In the genomic region with DNA sequence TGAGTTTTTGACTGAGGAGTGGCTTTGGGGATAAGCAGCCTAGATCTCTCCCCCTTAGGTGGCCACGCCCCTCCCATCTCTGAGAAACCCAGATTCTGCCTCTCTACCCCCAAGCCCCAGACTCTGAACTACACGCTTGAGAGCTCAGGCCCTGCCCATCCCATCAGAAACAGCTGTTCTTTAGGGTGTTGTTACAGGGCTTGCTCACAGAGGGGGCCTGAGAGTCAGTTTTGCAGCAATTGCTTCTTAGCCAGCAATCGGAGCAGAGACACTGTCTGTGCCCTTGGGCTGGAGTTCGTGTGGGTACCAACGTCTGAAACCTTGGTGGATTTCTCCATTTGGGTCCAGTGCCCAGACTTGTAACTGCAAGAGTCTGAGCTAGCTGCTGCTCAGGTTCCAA, we compare ENCODE assay signal across 9 mouse cellular contexts. TPM values are rescaled to one million over a fixed set of nuclear protein-coding genes. Genes with fewer than 3 reads are reported as not detected.
DNase-seq lines count a peak whose midpoint lies in the region; ATAC-seq and TF ChIP-seq lines count a peak whose summit lies in the region.
"Had no signal": no experiment of that assay in that cellular context is flagged by ENCODE, and none has a peak within 500 bp of the region (broad histone marks: within the 10 kb centered on the region; RNA-seq: fewer than 3 reads in every experiment).

No protein-coding gene starts in this region.

- DNase-seq in kidney, adult 18-20 months: peak; percentile 10
- DNase-seq in kidney, adult 11 months: no peak
- DNase-seq in embryo, embryonic 9.5 days (ENCODE audit: extremely low spot score): peak; percentile 83
- DNase-seq in heart, embryonic 10.5 days (ENCODE audit: low spot score): no peak
- peak; percentile 10 for DNase-seq in lung, adult 2 months
- DNase-seq in thymus, postnatal 4 days: peak; percentile 56

- ATAC-seq in kidney, embryonic 16.5 days (ENCODE audit: low FRiP score, low TSS enrichment): peak; percentile 64; the same call in 1 of the 2 replicates

- 3% methylated on average over 5 of the region's 5 CpGs for WGBS in heart, embryonic 10.5 days
- under 1% methylated on average over 5 of the region's 5 CpGs for WGBS in kidney, embryonic 16.5 days
- WGBS in lung, adult 2 months: 5% methylated on average over 5 of the region's 5 CpGs
- WGBS in olfactory bulb, adult 2 months: 9% methylated on average over 5 of the region's 5 CpGs

- peaks cover 55% of the 10 kb centered on the region for H3K27me3 ChIP-seq in heart, embryonic 10.5 days (ENCODE audit: insufficient read depth, poor library complexity, severe bottlenecking)
- peaks cover 42% of the 10 kb centered on the region for H3K27me3 ChIP-seq in kidney, embryonic 16.5 days (ENCODE audit: insufficient read depth, low read length)

- no peak overlapping the region for H3K4me3 ChIP-seq in heart, embryonic 10.5 days
- no peak overlapping the region for H3K4me3 ChIP-seq in kidney, embryonic 16.5 days (ENCODE audit: low read length)
- no peak overlapping the region for H3K4me3 ChIP-seq in lung, adult 2 months (replicated peaks; ENCODE audit: extremely low read depth, low read depth, low read length)
- no peak overlapping the region for H3K4me3 ChIP-seq in olfactory bulb, adult 2 months (ENCODE audit: insufficient read depth, low read depth, low read length)

- H3K9me3 ChIP-seq in heart, embryonic 10.5 days: no peaks in the 10 kb centered on the region
- H3K9me3 ChIP-seq in kidney, embryonic 16.5 days (ENCODE audit: low read length): no peaks in the 10 kb centered on the region

- TF ChIP-seq CTCF in lung, adult 2 months (IDR thresholded peaks at IDR 0.05; ENCODE audit: insufficient read depth, low read length): peak; percentile 41; the same call in 1 of the 2 replicates
- TF ChIP-seq CTCF in olfactory bulb, adult 2 months (IDR thresholded peaks at IDR 0.05; ENCODE audit: insufficient read depth, low read depth, low read length): peak; percentile 29; the same call in 1 of the 2 replicates

- H3K4me2 ChIP-seq in kidney, embryonic 16.5 days (replicated peaks; ENCODE audit: low read depth, low read length): 0 out of 2 replicates have a peak overlapping the region, but pooled peaks have one; percentile 8

- H3K9ac ChIP-seq in kidney, embryonic 16.5 days (replicated peaks; ENCODE audit: low read length): no peak overlapping the region; the same call in 1 of the 2 replicates

- no peak for TF ChIP-seq POLR2A in lung, adult 2 months (IDR thresholded peaks at IDR 0.05; ENCODE audit: borderline replicate concordance, extremely low read depth, low read depth, low read length)
- no peak for TF ChIP-seq POLR2A in olfactory bulb, adult 2 months (IDR thresholded peaks at IDR 0.05; ENCODE audit: insufficient read depth, low read depth, low read length)

- peak overlapping the region; percentile 93; the same call in 1 of the 2 replicates for H3K27ac ChIP-seq in heart, embryonic 10.5 days
- H3K27ac ChIP-seq in kidney, embryonic 16.5 days (ENCODE audit: low read length): no peak overlapping the region
- peak overlapping the region; percentile 41; the same call in 1 of the 2 replicates for H3K27ac ChIP-seq in olfactory bulb, adult 2 months (ENCODE audit: insufficient read depth, low read depth, low read length)

- H3K36me3 ChIP-seq in heart, embryonic 10.5 days: no peaks in the 10 kb centered on the region
- H3K36me3 ChIP-seq in kidney, embryonic 16.5 days (ENCODE audit: insufficient read depth, low read length): no peaks in the 10 kb centered on the region
- H3K36me3 ChIP-seq: G1E had no signal

- peaks cover 55% of the 10 kb centered on the region for H3K4me1 ChIP-seq in heart, embryonic 10.5 days
- H3K4me1 ChIP-seq in kidney, embryonic 16.5 days (ENCODE audit: insufficient read depth, low read length): peaks cover 41% of the 10 kb centered on the region
- H3K4me1 ChIP-seq in lung, adult 2 months (ENCODE audit: control insufficient read depth, insufficient read depth, low read length): no peaks in the 10 kb centered on the region
- peaks cover 42% of the 10 kb centered on the region for H3K4me1 ChIP-seq in olfactory bulb, adult 2 months (ENCODE audit: control insufficient read depth, insufficient read depth, low read length)

RNA-seq across cellular contexts. Expression of gene Sdk2, which starts 1.5 kb away (rescaled TPM):
- 2.4 and 4.1 TPM in 2 replicates for polyA plus RNA-seq in heart, embryonic 10.5 days (2016; fragmentation: Nextera tagmentation; extraction: Ambion mirVana)
- polyA plus RNA-seq in kidney, embryonic 16.5 days (2015; fragmentation: Nextera tagmentation; extraction: Ambion mirVana): 2.8 and 3.7 TPM in 2 replicates
- polyA plus RNA-seq in lung, adult 2 months (2012; rRNA removed): 0.71 and 1.2 TPM in 2 replicates
- not detected in 2 replicates for polyA plus RNA-seq in olfactory bulb, adult 2 months (2012; ENCODE audit: insufficient read depth, insufficient read length, low replicate concordance, missing spikeins)
- polyA plus RNA-seq: G1E had no signal

Comparison
In these comparisons a context has a peak if more than half of its experiments do, and no peak if none do; other contexts are left out.
1. DNase-seq: peak in kidney, adult 18-20 months (single experiment), embryo, embryonic 9.5 days (single experiment), lung, adult 2 months (single experiment) and thymus, postnatal 4 days (single experiment); none in kidney, adult 11 months (single experiment) and heart, embryonic 10.5 days (single experiment).